Mouse (Mus musculus): ENCODE results near the gene Brd4. TPM values are rescaled to one million over a fixed set of nuclear protein-coding genes. Genes with fewer than 3 reads are reported as not detected.

Gene Brd4
- polyA plus RNA-seq, 1 experiment: 27.9 TPM

DNA sequence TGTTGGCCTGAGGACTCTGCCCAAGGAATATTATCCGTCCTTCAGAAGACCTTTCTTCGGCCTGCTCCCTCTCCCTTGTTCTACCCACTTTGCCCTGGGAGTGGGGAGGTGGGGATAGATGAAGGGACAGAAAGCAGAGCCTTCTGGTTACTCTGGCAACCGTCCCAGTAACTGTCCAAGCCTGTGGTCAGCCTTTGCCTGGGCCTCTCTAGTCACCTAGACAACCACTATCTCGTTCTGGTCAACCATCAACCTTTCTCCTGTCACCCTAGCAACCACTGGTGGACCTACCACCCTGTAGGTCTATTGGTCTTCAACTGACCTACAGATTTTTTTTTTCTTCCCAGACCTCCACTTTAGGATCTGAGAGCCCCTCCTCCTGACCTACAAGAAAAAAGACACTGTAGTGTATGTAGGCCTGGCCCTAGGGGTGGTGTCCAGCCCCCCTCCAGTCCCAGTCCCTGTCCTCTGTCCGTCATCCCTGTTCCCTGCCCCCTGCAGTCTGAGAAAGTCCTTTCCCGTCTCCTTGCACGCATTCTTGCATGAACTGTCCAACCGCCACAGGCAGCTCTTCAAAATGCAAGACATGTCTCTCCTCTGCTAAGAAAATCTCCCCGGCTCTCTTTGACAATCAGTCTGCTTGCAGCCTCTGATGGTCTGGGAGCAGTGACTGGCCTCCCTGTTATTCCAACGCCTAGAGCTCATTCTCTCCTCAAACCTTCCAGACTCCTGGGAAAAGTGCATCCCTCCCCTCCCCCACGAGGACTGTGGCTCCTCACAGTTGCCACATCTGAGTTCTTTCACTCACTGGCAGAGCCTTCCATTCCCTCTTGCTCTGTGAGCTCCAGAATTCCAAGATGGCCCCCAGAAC, 104.7 kb downstream of the Brd4 start:
- DNase-seq (ENCODE audit: low read depth, low spot score): no peak
- 75% methylated on average over 11 of the region's 11 CpGs for WGBS

DNA sequence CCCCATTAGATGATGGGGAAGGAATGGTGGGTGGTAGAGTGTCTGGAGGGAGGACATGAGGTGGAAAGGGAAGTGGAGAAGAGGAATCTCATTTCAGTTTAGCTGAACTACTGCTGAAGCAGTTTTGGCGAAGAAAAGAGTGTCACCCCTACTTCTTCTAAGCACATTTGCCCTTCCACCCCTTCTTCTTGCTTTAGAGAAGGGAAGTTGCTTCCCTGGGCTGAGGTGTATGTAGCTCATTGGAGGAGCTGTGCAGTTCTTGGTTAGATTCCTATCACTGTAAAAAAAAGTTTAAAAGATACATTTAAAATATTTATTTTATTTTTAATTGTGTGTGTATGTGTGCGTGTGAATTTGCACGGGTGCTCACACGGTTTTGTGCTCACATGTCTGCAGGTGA, 107.6 kb downstream of the Brd4 start:
- no peak for DNase-seq (ENCODE audit: low read depth, low spot score)
- 88% methylated on average over 4 of the region's 4 CpGs for WGBS

DNA sequence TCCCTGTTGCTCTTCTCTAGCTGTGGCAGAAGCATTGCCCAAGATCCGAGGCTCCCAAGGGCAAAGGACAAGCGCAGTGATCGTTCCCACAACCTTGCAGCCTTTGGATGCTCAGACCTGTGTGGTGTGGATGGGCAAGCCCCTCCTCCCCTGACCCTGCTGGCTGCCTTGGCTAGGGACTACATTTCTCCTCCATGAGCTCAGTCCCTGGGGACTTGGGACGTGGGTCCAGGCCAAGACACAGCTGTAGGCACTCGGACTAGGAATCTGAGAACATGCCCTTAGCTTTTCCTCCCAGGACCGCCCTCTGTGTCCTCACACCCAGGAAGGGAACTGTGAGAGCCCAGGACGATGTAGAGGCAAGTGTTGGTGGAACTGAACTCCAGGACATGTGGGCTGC, 111.4 kb downstream of the Brd4 start:
- 73% methylated on average over 7 of the region's 7 CpGs for WGBS
- no peak for DNase-seq (ENCODE audit: low read depth, low spot score)

DNA sequence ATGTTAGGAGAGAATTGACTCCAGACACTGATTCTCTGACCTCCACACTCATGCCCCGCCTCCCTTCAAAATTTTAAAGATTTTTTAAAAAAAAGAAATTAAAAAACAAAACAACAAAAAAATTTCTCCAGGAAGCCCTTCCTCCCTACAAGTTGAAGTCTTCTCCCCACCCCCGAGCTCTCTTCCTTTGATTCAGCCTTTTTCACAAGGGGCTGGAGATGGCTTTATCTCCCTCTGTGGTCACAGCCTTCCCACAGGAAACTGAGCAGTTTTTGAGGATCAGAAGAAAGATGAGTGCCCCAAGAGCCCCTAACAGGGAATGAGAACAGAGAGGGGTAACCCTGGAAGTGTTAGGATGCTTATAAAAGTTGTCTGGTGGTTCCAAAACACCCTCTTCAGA, 112.0 kb downstream of the Brd4 start:
- 89% methylated on average over 2 of the region's 2 CpGs for WGBS
- DNase-seq (ENCODE audit: low read depth, low spot score): no peak

DNA sequence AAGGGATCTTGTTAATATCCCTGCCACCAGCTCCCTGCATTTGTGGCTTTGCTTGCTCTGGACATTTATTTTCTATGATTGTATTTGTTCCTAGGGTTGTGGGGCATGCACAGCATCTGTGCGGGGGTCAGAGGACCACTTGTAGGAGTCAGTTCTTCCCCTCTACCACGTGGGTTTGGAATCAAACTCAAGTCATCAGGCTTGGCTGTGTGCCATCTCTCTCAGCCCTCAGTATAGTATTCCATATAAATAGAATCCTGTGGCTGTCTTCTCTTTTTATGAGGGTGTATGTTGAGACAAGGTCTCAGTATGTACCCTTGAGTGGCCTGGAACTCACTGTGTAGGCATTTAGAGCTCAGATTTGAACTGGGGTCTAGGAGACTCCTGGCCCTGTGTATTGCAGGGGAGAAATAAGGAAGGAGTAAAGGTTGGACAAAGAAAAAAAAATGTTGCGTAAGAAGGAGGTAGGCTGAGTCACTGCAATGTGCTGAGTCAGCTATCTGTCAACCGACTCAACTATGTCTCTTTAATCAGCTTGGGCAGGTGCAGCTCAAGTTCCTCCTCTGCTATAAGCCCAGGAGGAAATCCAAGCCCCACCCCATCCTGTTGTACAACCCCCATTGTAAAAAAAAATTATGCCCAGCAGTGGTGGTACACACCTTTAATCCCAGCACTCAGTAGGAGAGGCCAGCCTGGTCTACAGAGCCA, 114.8 kb downstream of the Brd4 start:
- DNase-seq (ENCODE audit: low read depth, low spot score): no peak
- 31% methylated on average over 4 of the region's 4 CpGs for WGBS

DNA sequence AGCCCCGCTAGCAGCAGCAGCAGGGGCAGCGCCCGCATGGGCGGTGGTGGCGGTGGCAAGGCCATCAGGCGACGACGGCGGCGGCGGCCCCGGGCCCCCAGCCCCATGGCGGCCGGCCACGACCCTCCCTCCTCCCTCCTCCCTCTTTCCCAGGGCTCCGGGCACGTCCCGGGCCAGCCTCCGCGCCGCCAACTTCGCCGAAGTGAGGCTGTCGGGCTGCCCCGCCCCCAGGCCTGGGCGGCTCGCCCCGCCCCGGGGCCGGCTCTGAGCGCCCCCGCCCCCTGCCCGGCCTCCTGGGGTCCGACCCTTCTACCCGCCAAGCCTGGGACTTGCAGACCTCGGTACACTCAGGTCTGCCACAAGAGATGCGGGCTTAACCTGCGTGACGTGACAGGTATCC, 117.8 kb downstream of the Brd4 start, which contains the start of gene Notch3:
TSS of gene Notch3 (minus strand) at position 166 of the 400 bp plus-strand sequence.
- WGBS: 3% methylated on average over 39 of the region's 39 CpGs
- DNase-seq (ENCODE audit: low read depth, low spot score): no peak

DNA sequence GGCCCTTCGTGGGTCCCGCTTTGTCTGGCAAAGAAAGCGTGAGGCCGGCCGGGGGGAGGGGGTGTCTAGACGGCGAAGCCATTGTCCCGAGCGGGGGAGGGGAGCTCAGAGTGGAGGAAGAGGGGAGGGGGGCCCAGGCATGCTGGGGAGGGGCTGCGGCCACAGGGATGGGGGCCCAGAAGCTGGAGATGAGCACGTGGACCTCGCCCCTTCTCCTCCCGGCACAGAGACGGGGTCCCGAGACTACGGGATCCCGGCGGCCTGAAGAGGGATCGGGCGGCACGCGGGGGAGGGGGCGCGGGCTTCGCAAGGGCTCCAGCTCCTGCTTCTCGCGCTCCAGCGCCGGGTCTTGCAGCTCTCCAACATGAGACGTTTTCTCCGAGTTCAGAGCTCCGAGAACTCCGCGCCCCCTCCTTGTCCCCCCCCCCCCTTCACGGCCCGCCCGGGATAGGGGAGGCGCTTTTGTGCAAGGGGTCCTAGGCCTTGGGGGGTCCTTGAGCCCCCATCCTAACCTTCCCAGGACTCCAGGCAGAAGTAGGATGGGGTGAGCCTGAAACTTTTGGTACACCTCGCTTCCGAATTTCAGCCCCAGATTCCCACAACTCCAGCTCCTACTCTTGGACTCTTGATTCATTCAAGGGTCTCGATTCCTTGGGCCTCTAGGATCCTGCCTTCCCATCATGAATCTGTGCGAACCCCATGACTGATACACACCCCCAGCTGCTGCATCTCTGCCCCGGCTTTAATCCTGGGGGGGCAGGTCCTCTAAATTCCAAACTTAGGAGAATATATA, 118.5 kb downstream of the Brd4 start:
- no peak for DNase-seq (ENCODE audit: low read depth, low spot score)
- 2% methylated on average over 43 of the region's 43 CpGs for WGBS

DNA sequence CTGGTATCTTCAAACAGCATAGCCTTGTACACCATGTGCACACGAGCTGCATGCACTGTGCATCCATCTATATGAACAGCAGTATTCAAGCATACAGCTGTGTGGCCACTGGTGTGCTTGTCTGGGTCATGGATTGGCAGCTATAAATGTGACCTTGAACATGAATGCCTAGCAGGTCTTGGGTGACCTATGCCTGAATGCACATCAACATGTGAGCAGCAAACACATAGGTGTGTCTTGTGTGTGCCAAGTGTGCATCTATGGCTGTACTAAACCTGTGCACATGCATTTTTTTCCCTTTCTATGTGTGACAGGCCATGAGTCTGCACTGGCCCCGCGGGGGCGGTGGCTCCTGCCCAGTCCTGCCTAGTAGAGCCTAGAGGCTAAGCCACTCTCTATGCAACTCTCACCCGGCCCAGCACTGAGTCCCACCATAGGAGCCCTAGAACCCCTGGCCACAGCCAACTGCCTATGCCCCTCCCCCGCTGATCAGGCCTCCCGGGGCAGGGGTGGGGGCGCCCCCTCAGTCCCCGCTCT, 119.2 kb downstream of the Brd4 start:
- 17% methylated on average over 9 of the region's 9 CpGs for WGBS
- no peak for DNase-seq (ENCODE audit: low read depth, low spot score)

DNA sequence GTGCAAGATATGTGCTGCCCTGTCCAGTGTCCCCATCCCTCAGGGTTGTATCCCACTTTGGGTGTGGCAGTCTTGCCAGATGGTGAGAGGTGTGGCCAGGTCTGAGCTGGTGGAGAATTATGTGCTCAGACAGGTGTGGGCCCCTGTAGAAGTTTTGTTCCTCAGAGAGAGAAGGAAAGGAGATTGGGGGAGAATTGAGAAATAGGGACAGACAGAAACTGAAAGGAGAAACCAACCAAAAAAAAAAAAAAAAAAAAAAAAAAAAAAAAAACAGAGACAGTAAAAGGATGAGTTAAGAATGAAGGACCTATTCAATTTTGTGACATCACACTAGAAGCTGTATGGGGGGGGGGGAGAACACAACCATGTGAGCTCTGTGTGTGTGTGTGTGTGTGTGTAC, 119.7 kb downstream of the Brd4 start:
- DNase-seq (ENCODE audit: low read depth, low spot score): no peak

DNA sequence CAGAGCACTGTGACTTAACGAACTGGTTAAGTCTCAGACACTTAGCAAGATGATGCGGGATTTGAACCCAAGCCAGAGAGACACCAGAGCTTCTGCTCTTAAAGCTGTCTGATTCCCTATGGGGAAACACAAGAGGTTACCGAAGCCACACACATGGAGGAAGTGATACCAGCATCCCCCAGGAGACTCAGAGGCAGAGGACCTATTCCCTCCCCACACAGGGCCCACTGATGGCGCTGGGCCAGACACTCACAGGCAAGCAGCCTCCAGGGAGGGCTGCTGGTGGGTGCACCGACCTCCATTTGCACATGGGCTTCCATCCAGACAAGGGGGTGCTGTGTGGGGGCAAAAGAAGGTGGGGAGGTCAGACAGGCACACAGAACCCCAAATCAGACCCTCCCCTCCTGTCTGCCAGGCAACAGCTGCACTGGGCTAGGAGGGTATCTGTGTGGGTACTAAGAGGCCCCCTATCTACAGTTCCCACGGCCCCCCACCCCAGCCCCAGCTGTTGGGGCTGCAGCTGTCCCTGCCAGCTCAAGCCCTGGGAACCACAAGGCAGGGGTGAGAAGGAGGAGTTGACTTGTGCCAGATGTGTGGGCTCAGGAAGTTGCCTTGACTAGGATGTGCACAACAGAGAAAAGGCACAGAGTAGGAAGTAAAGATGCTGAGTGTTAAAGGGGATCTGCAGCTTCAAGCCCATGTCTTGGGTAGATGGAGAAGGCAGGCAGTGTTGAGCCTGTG, 120.4 kb downstream of the Brd4 start:
- no peak for DNase-seq (ENCODE audit: low read depth, low spot score)
- WGBS: 58% methylated on average over 6 of the region's 6 CpGs

DNA sequence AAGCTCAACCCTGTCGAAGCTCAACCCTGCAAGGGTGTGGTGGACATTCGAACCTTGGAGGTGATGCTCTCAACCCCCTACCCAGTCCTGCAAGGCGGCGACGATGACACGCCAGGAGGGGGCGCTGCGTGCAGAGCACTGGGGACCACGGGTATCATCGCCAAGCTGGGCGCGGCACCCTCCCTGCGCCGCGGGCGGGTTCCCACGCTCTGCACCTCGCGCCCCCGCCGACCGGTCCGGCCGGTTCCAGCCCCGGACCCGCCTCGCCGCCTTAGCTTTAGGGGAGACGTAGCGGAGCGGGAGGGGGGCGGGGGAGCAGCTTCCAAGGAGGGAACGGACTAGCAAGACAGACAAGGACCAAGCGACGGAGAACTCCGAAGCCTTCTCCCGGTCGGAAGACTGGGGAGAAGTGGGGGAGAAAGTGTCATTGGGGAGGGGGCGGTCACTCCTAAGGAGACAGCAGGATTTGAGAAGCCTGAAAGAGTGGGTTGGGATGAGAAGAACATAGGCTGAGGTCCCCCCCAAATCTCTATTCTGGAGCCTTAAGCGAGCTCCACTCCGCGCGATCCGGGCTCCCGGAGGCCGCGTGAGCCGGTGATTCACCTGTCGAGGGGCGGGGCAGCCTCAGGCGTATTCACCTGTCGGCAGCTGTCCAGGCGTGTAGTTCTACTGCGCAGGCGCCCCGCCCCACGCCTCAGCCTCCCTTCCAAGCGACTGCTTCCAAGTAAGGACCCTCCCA, 122.2 kb downstream of the Brd4 start:
- under 1% methylated on average over 58 of the region's 58 CpGs for WGBS

DNA sequence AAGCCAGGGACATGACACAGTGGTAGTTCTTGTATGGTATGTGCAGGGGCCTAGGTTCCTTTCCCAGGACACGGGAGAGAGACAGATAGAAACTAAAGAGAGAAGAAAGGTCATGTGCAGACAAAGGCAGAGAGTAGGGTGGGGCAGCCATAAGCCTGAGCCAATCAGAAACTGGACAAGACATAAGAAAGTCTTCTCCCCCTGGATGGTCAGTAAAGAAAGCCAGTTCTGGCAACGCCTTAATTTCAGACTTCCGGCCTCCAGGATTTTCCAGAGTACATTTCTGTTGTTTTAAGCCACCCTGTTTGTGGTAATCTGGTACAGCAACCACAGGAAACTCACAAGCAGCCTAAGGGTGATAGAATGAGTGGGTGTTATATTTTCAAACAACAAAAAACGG, 123.6 kb downstream of the Brd4 start:
- 41% methylated on average over 4 of the region's 4 CpGs for WGBS
- no peak for DNase-seq (ENCODE audit: low read depth, low spot score)

More for the DNA sequence above, 122.2 kb downstream of the Brd4 start:
- DNase-seq (ENCODE audit: low read depth, low spot score): peak; percentile 60

DNA sequence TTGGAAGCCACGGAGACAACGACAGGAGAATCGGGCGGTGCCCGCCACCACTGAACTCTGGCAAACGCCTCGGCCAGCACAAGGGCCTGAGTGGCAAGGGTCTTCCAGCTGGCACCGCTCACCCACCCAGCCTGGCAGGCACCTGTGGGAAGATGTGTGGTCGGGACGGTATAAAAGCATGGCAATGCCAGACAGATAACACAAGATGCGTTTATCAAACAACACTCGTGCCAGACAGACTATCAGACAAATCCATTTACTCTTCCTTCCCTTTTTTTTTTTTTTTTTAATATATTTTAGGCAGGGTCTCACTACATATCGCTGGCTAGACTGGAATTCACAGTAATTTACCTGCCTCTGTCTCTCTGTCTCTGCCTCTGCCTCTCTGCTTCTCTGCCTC, 125.7 kb downstream of the Brd4 start:
- WGBS: 73% methylated on average over 13 of the region's 13 CpGs
- DNase-seq (ENCODE audit: low read depth, low spot score): no peak

DNA sequence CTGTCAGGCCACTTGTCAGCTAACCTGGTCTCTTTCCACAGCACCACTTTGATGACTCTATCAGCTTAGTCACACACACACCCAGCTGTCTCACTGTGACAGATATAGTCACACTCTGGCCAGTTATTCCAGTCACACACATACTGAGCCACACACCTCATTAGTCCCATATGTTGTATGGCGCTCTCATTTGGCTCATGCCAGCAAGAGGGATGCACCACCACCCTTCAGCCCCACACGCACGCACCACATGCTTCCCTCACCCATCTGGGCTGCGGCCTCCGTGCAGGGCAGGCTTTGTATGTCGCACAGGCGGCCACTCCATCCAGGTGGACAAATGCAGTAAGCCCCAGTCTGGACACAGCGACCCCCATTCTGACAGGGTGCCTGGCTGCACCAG, 137.8 kb downstream of the Brd4 start:
- 96% methylated on average over 8 of the region's 8 CpGs for WGBS
- no peak for DNase-seq (ENCODE audit: low read depth, low spot score)

Other genes with a start within 250 kb of the Brd4 start
- 5.6 and 7.3 TPM in 2 replicates for gene Rrp1b, start 248.6 kb downstream of the Brd4 start, polyA plus RNA-seq (2012; rRNA removed)
- 0.68 and 0.86 TPM in 2 replicates for gene Hsf2bp, start 248.4 kb downstream of the Brd4 start, polyA plus RNA-seq (2012; rRNA removed)
- gene Notch3, start 117.9 kb downstream of the Brd4 start, polyA plus RNA-seq (2012; rRNA removed): 2.5 and 4.9 TPM in 2 replicates
- 0.74 and 0.75 TPM in 2 replicates for gene Ephx3, start 95.2 kb downstream of the Brd4 start, polyA plus RNA-seq (2012; rRNA removed)
- 22.7 and 41.3 TPM in 2 replicates for gene Akap8, start 36.5 kb upstream of the Brd4 start, polyA plus RNA-seq (2012; rRNA removed)
- 33.2 and 57.5 TPM in 2 replicates for gene Akap8l, start 65.9 kb upstream of the Brd4 start, polyA plus RNA-seq (2012; rRNA removed)
- 22.9 and 29.5 TPM in 2 replicates for gene Wiz, start 104.7 kb upstream of the Brd4 start, polyA plus RNA-seq (2012; rRNA removed)
- 14.4 and 18.3 TPM in 2 replicates for gene Rasal3, start 118.9 kb upstream of the Brd4 start, polyA plus RNA-seq (2012; rRNA removed)
- 5.5 and 6.0 TPM in 2 replicates for gene Pglyrp2, start 139.4 kb upstream of the Brd4 start, polyA plus RNA-seq (2012; rRNA removed)
- 0.74 and 0.75 TPM in 2 replicates for gene Cyp4f39, start 168.0 kb upstream of the Brd4 start, polyA plus RNA-seq (2012; rRNA removed)
- 2.7 TPM in 2 replicates for gene Cyp4f17, start 221.3 kb upstream of the Brd4 start, polyA plus RNA-seq (2012; rRNA removed)

Measured in large intestine, adult 2 months (tissue).